Mouse (Mus musculus) cerebellum, adult 9-11 months (tissue): ENCODE data around the gene Wfdc5.

Experiments
- DNase-seq: peaks from one replicate; pipeline ENCODE4 v3.0.0; 2022

Gene Wfdc5

GRCm38 (mm10) chr2:164173394-164173793 lies 9.1 kb downstream of the Wfdc5 start:
- no peak for DNase-seq

DNA sequence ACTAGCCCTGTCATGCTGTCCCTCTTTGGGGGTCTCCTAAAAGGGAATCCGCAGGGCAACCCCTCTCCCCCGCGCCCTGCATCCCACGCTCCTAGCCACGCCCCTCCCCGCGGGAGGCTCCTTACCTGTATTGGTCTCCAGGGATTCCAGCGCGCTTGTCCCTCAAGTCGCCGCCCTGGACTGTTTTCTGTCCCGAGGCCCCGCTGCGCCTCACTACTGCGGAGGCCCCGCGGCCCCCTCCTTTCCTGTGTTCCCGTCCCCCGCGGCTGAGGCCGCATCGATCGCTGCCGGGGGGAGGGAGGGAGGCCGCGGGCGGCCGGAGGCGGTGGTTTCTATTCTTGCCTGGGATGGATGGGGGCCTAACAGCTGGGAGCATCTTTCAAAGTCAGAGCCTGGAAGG lies 11.6 kb downstream of the Wfdc5 start, which contains the start of gene Kcns1:
TSS of gene Kcns1 (minus strand) at position 212 of the 400 bp plus-strand sequence.
- DNase-seq, result no peak

DNA sequence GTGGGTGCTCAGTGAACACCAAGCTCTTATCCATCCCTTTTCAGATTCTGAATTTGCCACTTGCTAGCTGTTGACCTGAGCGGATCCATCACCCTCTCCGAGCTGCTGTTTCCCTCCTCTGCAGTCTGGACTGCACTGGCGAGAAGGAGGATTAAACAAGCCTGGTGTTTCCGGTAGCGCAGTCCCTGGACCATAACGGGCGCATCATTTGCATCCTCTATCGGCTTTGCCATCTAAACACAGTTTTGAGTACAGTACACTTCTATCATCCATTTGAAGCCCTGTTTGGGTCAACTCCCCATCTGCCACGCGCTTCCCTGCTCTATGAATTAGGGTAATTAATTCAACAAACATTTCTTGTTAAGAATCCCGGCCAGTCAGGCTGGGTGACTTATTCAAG lies 12.2 kb downstream of the Wfdc5 start:
- DNase-seq, result no peak

DNA sequence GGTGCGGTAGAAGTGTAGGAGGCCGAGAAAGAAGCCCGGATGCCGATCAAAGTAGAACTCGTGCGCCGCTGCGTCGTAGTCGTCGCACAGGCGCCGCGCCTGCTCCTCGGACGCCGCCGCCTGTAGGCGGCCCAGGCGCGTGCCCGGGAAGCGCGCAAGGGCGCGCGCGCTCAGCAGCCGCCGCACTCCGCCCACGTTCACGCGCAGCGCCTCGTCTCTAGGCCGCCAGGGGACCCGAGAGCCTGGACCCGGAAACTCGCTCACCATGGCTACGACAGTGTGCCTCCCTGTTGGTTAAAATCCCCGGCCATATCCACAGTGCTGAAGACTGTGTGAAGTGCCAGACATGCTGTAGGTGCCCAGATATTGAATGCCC lies 14.0 kb downstream of the Wfdc5 start:
- no peak for DNase-seq

DNA sequence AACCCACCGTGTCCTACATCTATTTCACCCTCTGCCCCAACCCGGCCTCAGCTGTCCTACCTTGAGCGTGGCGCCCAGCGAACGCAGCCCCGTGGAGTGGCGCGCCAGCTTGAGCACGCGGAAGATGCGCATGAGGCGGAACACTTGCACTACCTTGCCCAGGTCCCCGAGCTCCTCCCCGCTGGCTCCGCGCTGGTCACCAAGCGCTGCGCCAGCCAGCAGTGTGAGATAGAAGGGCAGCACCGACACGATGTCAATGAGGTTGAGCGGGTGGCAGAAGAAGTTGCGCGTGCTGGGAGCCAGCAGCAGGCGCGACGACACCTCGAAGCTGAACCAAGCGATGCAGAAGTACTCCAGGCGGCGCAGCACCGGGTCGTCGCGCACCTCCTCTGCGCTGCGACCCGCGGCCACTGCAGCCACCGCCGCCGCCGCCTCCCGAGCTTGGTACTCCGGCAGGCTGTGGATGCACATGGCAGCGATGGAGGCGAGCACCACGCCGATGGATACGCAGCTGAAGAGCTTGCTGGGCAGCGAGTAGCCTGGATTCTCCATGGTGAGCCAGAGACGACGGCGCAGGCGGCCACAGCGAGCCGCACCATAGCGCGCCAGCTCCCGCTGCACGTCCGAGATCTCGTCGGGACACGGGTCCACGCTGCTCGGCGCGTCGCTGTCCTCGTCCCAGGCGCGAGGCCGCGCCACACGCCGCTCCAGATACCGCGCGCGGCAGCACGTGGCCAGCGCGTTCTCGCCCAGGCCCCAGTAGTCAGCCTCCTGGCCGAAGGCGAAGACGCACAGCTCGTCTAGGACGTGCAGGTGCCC lies 14.6 kb downstream of the Wfdc5 start:
- no peak for DNase-seq

GRCm38 (mm10) chr2:164164941-164165340 lies 17.6 kb downstream of the Wfdc5 start:
- no peak for DNase-seq

- DNase-seq, result no peak
Observed at GRCm38 (mm10) chr2:164161515-164162055, 21.0 kb downstream of the Wfdc5 start.

GRCm38 (mm10) chr2:164158838-164159237 lies 23.7 kb downstream of the Wfdc5 start:
- DNase-seq, result no peak

- no peak for DNase-seq
Observed at GRCm38 (mm10) chr2:164156158-164156557, 26.4 kb downstream of the Wfdc5 start.

DNA sequence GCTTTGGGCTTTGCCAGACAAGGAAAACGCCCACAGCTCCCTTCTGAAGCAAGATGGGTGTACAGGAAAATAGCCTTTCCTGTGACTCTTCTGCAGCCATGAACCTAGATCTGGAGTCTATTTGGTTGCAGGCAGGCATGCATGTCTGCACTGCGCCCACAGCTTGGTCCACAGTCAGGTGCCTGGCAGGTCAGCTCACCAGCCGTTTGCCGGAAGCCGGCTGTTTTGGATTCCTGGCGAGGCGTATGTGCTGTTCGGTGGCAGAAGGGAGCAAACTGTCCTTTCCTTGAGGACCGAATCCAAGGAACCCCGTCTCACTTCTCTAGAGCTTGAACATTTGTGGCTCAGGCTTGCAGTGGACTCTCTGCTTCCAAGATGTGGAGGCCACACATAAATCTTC lies 28.5 kb downstream of the Wfdc5 start:
- DNase-seq, result peak; percentile 77

GRCm38 (mm10) chr2:164152341-164152740 lies 30.2 kb downstream of the Wfdc5 start:
- no peak for DNase-seq

DNA sequence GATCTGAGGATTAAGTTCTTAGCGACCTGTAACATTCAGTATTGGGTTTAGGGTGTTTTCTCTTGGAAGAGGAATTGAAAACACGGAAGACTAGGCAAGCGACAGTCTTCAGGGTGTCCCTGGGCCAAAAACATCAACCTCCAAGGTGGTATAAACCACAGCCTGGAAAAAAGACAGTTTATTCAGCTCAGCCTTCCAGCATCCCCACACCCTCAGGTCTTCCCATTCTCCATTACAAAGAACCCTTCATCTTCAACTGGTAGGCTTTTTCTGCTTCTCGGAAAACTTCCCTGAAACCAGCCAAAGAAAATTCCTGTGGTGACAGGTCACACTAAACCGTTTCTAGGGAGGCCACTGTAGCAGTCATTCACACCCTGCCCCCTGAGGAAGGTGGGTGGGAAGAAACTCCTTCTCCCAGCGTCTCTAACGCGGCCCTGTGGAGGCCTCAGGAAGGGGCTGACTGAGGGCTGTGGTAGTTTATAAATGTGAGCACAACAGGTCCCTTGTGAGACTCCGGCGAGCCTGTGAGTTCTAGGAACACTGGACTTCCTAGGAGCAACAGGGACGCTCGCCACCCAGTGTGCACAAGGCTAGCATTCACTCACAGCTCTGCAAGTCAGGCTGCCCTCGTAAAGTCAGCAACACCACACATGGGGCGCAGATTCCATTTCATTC lies 32.3 kb downstream of the Wfdc5 start:
- DNase-seq, result no peak

DNA sequence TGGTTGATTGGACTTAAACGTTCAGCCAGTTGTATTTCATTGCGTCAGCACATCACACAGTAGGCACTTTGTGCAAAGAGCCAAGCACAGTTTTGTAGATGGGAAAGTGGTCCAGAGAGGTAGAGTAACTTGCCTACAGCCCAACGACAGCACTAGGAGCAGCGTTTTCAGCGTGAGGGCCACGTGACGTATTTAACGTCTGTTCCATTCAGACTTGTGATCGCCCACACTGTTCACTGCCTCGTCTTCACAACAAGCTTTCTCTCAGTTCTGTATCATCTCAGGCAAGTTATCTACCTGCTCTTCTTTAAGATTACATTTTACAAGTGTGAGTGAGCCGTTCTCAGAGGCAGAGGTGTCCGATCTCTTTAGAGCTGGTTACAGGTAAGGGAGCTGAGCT lies 36.0 kb downstream of the Wfdc5 start:
- no peak for DNase-seq

DNA sequence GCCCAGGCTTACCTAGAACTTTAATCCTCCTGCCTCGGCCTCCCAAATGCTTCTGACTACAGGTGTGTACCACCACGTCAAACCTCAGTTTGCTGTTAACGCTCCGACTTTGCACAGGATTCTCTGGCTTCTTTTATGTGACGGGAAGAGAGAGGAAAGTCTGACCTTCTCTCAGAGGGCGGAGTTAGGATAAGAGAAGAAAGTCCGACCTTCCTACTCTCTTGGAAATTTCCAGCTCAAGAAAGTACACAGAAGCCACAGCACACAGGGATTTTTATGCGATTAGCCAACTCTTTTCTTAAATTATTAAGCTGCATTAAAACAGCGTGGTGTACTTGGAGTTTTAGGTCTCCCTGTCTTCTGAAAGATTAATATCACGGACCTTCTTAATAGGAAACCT lies 38.0 kb downstream of the Wfdc5 start:
- no peak for DNase-seq

DNA sequence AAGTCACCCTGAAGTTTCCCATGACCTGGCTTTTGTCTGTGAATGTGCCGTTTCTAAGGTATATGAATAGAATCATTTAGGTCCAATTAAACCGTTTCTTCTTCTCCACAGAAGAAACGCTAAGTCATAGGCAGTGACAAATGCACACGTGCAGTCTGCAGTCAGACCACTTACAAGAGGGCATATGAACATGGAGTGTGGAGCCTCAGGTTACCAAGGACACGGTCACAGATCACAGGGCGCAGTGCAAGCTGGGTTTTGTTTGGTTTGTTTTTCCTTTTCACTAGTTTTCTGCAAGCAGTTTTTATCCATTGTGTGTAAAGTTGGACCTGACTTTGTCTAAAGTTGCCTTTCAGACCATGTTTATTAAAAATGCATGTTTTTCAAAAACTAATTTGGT lies 38.5 kb downstream of the Wfdc5 start:
- DNase-seq, result no peak

DNA sequence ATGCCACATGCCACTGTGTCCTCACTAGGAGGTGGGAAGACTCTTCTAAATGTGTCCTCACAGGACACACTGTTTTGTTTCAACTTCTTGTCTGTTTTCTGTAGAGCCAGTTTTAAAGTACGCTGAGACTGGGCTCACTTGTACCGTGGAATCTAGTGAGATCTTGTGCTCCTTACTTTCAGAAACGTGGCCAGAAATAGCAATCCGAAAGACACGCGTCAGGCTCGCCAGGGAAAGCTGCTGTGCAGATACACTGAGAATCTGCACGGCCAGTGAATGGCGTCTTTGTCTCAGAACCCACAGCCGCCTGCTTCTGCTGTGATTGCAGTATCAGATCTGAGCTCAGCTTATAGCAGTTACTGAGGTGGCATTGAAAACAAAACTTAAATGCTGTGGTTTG lies 40.5 kb downstream of the Wfdc5 start:
- no peak for DNase-seq

DNA sequence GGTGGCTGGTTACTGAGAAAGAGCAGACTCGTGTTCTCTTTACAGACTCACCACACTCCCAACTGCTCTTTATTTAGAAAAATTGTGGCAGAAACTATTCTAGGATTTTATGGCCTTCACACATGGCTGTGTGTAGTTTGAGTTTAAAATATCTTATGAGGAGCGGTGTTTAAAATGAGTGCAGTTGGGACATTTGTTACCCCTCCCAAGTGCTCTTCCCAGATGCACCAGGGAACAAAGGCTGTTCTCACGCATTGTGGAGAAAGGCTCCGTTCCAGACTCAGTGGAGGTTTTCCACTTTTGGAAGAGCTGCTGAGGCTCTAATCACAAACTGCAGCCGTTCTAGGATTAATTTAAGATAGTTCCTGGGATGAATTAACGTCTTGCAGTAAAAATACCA lies 44.8 kb downstream of the Wfdc5 start:
- DNase-seq, result no peak

DNA sequence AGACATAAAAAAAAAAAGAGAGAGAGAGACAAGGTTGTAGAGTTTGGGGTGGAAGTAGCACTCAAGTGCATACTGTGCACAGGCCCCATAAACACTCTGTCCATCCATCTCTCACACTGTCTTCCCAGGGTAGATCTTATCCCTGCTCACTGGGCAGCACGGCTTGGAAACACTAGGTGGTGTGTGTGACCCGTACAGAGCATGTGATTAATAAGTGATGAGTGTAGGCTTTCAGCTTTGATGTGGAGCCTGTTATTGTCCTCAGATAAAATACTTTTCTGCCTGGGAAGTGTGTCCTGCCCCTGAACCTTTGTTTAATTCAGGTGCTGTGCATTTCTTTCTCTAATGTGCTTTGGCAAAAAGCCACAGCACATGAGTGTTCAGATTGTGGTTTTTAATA lies 46.1 kb downstream of the Wfdc5 start:
- DNase-seq, result no peak

DNA sequence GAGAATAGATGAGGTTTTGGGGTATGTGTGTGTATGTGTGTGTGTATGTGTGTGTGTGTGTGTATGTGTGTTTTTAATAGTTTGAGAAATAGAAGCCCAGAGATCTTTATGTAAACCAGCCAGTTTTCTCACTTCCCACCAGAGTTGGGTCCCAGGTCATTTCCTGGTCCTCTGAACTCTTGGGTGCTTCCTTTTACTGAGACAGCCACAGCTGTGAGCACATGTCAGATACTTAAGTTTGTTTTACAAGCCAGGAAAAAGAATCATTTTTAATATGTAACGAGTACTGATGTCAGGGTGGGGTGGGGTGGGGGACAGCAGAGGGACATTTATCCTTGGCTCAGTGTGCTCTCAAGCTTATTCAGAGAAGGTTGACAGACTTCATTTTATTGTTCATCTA lies 47.2 kb downstream of the Wfdc5 start:
- DNase-seq, result no peak

- DNase-seq, result no peak
Observed at GRCm38 (mm10) chr2:164134563-164134962, 48.0 kb downstream of the Wfdc5 start.

- DNase-seq, result no peak
Observed at GRCm38 (mm10) chr2:164131586-164131985, 51.0 kb downstream of the Wfdc5 start.

- DNase-seq, result no peak
Observed at GRCm38 (mm10) chr2:164128576-164129411, 53.7 kb downstream of the Wfdc5 start.

DNA sequence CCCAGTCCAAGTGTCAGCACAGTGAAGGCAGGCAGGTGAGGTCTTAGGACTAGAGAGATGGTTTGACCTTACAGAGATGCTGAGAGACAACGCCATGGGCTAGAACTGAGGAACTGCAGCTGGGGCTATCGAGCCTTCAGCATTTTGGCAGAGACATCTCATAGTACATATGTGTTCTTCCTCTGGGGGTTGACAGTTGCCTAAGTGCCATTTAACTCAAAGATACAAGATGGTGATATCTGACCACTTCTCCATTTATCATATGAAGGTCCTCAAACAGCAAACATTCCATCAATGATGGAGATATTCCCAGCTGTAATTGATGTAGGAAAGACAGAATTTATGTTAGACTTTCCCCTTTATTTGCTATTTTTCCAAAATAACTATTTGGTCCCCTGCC lies 55.2 kb downstream of the Wfdc5 start:
- DNase-seq, result no peak
